Mouse (Mus musculus) cerebellum, postnatal 25 days (tissue): ENCODE measurements at regions not wholly inside any gene's neighbourhood (a gene's known extent, or its start where the extent isn't known, plus 50 kb on each side); places are given as distances from the start of the nearest gene placed in this dataset.

Source experiments
- DNase-seq, 2 experiments: peaks; one replicate each; pipeline ENCODE4 v3.0.0; 2021; ENCODE audit warnings: mixed read lengths in 2 of 2

DNA sequence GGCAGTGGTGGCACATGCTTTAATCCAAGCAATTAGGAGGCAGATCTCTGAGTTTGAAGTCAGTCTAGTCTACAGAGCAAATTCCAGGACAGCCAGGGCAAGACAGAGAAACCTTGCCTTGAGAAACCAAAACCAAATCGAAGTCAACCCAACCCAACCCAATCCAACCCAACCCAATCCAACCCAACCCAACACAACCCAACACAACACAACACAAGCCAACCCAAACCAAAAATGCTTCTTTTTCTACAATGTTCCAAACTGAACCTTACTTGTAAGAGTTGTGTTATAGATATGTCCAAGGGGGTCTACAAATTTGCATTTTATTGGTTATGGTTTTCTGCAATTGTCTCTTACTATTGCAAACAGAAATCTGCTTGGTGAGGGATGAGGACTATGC is 52.8 kb upstream of the Chodl start:
- DNase-seq: no peak

DNA sequence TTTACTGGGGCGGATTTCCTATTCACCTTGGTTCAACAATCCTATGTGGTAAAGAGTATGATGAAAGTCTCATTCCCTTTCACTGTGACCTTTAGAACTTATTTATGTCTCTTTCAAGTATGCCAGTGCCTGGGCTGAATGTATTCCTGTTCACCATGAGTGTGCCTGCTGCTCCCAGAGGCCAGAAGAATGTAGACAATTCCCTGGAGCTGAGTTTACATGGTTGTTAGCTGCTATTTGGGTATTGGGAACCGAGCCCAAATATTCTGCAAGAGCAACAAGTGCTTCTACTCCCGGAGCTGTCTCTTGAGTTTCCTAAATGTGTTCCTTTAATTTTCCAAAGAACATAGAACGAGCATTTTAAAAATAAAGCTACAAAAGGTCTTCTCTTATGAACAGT is 71.7 kb upstream of the Chodl start:
- no peak for DNase-seq

DNA sequence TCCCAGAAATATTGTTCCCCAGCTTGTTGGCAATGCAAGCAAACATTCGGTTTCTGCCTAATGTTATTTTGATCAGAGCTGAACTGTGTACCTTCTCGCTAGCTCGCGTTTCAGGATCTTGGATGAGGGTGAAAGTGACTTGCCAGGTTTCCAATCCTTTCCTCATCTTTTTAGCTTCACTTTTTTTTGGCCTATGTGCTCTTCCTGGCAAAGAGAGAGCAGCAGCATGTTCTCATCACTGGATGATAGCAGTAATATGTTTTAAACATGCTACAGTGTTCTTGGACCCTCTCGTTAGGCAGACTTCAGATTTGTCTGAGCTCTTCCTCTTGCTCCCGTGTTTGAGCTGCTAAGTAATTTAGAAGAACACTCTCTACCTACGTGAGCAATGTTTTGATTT is 99.8 kb upstream of the Chodl start:
- DNase-seq: no peak

DNA sequence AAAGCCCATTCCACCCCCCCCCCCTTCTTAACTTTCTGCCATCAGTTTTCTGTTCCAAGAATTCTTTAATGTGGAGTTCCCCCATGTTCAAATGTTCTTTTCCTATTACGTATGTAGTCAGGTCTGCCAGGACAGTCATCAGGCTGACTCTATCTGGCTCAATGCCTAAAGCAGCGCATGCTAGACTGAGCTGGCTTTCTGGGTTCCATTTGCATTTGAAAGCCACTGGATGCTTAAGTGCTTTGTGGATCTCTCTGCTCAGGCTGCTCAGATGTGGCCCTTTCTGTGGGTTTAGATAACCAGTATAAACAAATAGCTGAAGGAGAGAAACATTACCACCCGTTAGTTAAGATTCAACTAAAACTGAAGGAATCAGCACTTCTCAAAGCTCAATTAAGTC is 103.0 kb upstream of the Chodl start:
- DNase-seq: no peak

DNA sequence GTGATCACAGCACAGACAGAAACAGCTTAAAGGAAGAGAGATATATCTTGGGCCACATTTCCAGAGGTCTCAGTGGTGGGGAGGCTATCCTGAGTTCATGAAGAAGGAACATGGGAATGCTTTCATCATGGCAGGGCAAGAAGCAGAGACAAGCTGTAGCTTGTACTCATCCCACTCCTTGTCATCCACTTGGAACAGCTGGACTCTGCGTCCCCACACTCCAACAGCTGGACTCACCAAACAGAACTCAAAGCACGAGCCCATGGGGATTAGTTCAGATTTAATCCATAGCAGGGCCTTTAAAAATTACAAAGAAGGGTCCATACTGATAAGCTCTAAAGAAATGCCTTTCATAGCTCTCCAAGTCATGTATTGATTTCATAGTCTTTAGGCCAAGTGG is 140.7 kb upstream of the Chodl start:
- DNase-seq: no peak

DNA sequence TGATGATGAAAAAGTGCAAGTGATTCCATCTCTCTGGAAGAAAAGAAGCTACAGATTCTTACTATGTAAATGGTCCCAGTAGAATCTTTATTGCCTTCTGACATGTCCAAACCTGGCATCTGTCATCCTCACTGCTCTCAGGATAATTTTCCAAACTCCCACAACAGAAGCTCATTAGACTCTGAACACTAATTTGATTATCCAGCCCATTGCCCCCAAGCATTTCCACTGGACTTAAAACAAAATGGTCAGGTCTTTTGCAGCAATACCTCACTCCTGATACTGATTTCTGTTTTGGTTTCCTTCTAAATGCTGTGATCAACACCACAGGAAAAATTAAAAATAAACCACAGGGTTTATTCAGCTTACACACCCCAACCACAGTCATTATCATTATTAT is 171.5 kb upstream of the Chodl start:
- DNase-seq: no peak

DNA sequence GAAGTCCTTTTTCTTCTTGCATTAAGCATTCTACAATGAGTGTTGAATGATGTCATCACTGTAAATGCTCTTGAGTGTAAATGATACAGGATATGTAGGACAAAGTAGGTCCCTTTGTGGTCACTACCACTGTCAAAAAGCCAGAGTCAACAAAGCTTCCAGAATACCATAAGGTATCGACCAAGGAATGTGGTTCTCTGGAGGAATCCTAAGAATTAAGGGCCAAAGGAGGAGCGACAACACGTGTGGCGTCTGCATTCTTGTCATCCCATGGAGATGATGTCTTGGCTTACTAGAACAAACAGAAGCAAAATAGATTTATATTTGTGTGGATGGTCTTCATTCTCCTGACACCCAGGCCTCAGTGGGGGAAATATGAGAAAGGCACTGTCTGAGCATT is 161.4 kb upstream of the D16Ertd472e start:
- DNase-seq: no peak

DNA sequence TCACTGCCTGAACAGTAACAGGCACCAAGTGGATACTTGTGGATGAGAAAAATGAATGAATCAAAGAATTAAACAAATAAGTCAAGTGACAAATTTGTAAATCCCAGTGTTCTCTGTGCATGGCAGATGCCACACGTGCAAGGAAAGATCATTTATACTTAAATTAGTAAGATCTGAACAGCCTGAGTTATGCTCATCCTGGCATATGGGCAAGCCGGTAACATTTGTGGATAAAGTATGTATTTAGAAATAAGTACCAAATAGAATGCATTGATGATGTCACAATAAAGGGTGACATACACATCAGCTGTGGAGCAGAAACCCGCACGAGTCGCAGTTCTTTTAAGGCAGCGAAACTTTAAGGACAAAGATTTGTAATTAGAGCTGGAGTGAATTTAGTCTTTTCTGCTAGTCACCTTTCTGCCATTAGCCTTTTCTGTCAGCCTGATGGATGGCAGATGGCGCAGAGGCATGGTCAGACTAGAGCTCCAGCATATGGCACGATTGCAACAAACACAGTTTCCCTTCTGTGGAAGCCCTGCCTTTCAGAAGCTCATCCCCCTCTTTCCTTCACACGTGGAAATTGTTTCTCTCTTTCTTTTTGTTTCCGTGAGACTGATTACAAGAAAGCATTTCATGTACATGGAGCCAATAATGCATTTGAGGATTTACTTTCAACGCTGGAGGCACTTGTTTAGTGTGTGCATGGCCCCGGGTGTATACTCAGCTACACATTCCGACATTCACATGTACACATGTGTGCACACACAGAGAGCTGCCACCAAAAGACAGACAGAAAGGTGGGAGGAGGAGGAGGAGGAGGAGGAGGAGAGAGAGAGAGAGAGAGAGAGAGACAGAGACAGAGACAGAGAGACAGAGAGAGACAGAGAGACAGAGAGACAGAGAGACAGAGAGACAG is 154.3 kb upstream of the D16Ertd472e start:
- no peak for DNase-seq

DNA sequence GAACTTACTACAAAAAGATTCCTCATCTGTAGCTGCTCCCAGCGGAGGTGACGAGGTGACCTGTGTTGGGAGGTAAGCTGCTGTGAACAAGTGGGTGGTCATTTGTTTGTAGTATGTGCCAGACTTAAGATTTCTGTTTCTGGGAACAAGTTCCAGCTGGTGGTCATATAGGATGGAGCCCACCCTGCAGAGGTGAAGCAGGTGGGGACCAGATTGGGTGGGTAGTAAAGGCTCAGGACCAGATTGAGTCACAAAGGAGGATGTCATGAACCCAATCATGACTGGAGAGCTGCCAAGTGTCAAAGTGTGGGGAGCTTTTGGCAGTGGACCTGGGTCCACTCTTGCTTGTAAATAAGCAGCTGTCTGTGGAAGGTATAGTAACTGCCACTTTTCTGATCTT is 149.0 kb upstream of the D16Ertd472e start:
- no peak for DNase-seq

DNA sequence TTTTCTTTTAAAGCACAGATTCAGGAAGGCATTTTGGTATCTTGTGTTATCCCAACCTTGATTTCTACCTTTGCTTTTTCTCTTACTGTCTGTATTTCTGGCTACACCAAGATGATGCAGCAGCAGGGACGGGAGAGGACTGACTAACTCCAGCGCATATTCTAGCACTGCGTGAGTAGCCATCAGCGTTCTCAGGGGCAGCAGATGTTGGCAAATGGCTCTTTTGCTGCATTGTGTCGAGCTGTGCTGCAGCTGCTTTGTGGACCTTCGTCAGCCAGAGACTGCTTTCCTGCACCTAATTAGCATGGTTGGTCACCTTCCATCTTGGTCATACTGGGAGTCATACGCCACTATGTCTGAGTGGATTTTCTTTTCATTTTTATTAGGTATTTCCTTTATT is 133.4 kb upstream of the D16Ertd472e start:
- DNase-seq: no peak

DNA sequence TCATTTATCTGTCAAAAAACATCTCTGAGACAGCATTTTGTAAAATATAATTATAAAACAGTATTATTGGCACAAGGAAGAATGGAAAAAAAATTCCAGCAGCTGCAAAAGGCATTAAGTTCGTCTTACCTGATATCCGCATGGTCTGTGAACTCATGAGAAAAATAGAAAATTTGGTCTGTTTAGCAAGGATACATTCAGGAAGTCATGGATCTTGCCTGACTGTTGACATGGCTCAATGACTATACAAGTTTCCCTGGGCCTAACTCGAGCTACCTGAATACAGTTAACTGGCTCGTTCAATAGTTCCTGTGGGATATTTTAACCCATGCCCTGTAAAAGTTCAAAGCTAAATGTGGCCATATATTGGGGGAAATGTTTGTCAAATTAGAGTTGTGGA is 131.1 kb upstream of the D16Ertd472e start:
- no peak for DNase-seq

DNA sequence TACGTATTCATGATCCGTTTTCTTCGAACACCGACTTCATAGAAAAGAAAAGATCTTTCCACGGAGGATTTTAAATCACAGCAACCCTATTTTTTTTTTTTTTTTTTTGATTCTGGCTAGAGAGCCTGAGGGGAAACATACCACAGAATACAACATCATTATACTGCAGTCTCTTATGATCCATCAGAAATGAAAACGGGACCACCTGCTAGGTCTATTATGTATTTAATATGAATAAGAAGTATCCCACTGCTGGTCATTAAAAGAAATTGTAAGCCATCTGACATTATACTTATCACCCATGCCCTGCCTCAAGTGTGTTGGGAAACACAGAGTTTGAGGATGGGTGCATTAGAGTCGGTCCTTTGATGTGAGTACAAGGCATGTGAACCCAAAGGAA is 130.7 kb upstream of the D16Ertd472e start:
- no peak for DNase-seq

DNA sequence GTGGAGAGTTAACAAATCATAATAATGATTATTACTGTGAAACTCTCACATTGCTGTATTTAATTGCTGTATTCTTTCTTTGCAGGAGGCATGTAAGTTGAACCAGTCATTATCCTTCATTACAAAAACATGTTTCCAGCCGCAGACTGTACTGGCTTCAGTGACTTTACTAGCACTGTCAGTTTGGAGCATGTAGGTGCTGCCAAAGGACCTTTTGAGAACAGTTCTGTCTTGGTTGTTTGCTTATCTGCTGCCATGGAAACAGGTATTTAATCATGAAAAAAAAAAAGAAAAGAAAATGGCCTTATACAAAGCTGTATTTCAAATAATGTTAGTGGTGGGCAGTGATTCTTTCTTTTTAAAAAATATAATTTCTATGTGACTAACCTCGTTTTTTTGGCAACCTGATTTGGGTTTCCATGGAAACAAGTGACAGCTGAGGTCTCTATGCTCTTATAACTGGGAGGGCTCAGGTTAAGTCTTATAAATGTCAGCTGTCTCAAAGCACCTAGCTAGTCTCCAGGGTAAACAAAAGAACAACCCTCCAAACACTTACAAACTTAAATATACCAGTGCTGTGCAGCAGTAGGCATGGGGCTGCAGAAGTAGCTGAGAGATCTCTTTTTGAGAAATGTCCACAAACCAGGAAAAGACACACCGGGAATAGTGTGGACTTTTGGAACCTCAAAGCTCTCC is 121.2 kb upstream of the D16Ertd472e start:
- no peak for DNase-seq

DNA sequence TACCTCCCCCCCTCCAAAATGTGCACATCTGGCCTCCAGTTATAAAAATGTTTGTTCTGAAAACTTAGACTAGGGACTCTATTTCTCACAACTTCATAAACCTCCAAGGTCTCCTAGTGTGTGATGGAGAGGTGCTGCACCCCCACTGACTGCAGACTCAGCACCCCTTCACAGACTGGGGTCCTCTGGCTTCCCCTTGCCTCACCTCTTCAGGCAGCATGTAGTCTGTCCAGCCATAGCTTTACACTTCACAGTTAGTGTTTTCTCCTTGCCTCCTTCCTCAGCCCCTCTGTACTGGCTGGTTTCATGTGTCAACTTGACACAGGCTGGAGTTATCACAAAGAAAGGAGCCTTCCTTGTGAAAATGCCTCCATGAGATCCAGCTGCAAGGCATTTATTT is 111.7 kb upstream of the D16Ertd472e start:
- no peak for DNase-seq

DNA sequence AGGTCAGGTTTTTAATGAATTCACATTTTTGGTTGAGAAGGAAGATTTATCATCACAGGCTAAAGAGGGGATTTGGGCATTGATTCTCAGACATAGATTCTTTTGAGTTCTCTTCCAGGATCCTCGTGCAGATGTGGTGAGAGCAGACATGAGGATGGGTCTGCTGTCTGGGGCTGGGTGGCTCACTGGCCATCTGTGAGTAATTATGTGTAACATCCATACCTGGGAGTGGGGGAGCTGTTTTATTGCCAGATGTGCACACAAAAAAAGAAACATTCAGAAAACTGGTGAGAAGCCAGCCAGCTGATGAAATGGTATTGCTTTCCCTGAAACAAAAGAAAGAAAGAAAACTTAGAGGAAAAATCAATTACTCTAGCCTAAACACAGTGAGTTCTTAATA is 108.7 kb upstream of the D16Ertd472e start:
- no peak for DNase-seq

DNA sequence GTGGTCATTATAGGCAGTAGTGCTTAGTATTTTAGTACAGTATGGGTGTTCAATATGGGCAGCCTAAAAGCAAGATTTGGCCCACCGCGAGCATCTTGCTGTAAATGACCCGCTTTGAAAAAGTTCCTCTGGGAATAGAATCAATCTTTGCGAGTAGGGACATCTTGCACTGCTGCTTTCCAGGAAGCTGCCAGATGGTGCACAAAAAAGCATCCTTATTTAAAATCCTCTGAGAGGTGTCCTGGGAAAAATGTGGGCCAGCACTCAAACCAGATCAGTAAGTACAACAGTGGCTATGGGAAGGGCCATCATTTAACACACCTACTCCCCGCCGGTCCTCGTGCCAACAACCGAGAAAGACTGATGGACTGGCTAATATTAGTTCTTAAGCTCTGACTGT is 107.5 kb upstream of the D16Ertd472e start:
- peak in 1 of 2 experiments; percentile 3 for DNase-seq

DNA sequence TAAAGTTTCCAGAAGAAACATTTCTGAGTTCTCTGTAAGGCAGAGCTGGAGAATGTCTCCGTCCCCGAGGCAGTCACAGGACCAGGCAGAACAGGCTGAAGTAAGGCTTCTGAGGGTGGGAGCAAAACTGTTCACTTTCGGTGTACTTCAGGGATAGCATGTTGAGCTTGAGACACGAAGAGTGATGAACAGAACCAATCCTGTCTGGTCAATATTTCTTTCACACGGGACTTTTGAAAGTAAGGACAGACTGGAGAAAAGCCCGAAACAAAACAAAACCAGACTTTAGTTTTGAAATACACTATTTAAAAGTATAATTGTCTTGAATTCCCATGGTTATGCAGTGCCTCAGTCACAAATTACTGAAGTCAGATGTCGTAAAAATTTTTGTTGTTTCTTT is 84.6 kb upstream of the D16Ertd472e start:
- no peak for DNase-seq

DNA sequence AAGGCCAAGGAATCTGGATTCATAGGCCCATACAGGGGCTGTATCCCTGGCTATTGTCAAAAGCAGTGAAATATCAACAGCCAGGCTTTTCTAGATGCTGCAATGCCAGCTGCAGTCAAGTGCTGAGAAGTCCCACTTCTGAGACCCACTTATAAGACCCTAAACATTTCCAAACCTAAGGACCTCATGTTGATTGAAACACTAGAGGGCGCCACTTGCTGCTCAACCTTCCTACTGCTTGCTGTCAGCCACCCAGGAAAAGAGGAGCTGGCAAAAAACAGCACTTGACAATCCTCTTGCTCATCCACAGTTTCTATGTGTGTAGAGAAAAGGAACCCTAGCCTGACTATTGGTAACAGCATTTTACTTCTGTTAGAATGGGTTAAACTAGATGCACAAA is 68.2 kb upstream of the D16Ertd472e start:
- DNase-seq: no peak

DNA sequence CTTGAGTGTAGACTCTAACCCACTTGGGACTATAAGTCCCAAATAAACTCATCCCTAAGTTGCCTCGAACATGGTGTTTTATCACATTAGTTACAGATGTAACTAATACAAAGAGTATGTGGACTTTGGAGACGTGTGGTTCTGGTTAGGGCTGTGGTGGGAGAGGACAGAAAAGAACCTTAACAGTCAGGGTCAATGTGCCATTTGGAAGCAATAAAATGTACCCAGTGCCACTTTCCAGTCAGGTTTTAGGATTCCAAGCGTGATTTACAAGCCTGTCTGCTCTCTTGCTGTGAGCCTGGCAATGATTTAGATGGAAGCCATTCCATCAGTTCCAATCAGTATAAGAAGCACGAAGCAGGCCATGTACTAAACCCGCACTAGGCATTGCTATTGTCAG is 65.2 kb upstream of the D16Ertd472e start:
- DNase-seq: no peak

DNA sequence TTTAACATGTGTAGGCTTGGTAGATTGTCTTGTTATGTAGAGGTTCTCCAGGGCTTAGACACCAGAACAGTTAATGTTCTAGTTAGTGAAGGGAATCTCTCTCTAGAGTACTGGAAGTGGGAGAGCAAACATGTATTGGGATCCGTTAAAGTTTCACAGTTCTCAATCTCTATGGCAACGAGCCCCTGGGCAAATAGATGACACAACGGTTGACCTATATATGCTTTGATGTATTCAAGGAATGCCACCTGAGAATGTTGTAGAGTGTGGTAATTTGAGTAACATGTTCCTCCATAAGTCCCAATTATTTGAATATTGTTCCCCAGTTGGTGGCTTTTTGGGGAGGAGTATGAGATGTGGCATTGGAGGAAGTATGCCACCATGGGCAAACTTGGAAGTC is 64.7 kb upstream of the D16Ertd472e start:
- DNase-seq: no peak

DNA sequence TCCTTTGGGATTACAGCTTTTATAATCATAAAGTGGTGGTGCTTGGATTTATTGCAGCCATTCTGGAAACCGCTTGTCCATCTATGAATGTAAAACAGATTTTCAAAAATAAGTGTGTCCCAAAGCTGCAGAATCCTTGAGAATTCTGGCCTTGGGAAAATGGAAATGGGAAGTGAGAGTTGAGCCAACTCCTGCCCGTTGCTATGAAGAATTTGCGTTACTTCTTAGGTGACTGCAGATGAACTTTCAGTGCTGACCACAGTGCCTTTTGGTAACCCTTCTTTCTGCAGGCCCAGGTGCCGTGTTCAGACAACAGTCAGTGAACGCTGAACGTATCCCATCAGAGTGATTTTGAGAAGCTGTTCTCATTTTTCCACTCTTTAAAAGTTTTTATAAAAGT is 60.9 kb upstream of the D16Ertd472e start:
- no peak for DNase-seq

DNA sequence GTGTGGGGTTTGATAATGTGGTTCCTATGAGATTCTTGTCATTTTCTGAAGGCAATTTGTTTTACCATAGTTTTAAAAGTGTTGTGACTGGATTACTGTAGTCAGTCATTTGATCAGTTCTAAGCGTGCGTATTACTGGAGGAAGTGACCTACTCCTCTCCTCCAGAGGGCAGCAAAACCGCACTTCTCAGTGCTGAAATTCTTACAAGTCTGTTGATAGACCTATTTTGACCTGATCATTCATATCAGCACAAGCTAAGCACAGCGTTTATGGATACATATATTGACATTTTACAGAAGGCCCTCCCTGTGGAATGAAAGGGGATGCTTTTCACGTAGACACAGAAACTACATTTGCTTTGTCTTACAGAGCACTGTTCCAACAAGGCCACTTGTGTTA is 60.5 kb upstream of the D16Ertd472e start:
- peak in 1 of 2 experiments; percentile 27 for DNase-seq

DNA sequence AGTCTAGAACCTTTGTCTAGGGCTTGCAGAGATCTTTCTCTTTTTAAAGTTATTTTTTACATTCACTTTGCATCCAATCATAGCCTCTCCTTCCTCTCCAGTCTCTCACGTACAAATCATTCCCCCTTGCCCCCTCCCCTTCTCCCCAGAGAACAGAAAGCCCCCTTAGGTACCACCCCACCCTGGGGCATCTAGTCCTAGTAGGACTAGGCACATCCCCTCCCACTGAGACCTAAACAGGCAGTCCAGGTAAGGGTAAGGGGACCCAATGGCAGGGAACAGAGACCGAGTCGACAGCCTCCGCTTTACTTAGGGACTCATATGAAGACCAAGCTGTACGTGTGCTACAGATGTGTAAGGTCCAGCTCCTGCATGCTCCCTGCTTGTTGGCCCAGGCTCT is 59.3 kb upstream of the D16Ertd472e start:
- no peak for DNase-seq

DNA sequence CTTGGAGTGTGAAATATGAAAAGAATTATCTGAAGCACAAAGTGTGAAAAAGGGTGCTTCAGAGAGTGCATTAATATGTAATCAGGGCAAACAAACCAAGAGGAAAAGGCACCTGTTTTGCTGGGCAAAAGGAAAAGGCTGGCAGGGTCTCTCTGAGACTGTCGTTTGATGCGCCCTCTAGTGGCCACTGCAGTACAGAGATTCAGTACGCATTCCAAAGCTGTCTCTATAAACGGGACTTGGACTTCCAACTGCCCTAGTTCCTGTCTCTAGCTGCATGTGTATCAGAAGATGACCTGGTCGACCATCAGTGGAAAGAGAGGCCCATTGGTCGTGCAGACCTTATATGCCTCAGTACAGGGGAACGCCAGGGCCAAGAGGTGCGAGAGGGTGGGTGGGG is 58.7 kb upstream of the D16Ertd472e start:
- DNase-seq: peak; percentile 56 to 81

DNA sequence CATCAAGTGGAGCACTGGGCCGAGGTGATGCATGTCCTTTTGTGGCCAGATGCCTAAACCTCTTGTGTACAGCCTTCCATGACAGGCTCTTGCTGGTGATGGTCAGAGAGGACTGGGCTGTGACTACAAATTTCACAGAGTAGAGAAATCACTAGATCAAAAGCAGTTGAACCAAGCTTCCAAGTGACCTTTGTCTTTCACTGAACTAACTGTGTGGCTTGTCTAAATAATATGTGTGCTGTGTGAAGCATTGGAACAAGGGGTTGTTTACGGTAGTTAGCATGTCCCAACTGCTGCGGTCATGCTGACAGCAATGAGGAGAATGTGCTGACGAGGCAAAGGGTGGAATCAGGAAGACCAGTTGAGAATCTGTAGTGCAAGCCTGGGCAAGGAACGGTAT is 55.3 kb upstream of the D16Ertd472e start:
- no peak for DNase-seq
